Mouse (Mus musculus): ENCODE results near the gene Gm37240. TPM values are rescaled to one million over a fixed set of nuclear protein-coding genes. Genes with fewer than 3 reads are reported as not detected.
"Not testable (repeated sequence)": the region's sequence is repeated elsewhere in the genome, so short reads cannot be mapped to it uniquely, and the experiment has no call there.

Gene Gm37240
- polyA plus RNA-seq, 1 experiment = 1.0 TPM

GRCm38 (mm10) chr3:84883817-84884483 lies 1003.4 kb downstream of the Gm37240 start:
- 18% methylated on average over 11 of the region's 11 CpGs for WGBS
- Histone ChIP-seq H3K4me1 (ENCODE audit: control insufficient read depth, insufficient read depth, low read length) (peaks cover 2% of the 10 kb centered on the region; the same call in 1 of the 2 replicates), H3K27ac (ENCODE audit: control insufficient read depth, insufficient read depth, low read depth, low read length, poor library complexity) (no peak overlapping the region), H3K4me3 (replicated peaks; ENCODE audit: control insufficient read depth, low read depth, low read length) (no peak overlapping the region)
- no peak for TF ChIP-seq CTCF (IDR thresholded peaks at IDR 0.05; ENCODE audit: control insufficient read depth, insufficient read depth, low read length)
- TF ChIP-seq POLR2A (IDR thresholded peaks at IDR 0.05; ENCODE audit: borderline replicate concordance, control insufficient read depth, low read depth, low read length) = no peak

DNA sequence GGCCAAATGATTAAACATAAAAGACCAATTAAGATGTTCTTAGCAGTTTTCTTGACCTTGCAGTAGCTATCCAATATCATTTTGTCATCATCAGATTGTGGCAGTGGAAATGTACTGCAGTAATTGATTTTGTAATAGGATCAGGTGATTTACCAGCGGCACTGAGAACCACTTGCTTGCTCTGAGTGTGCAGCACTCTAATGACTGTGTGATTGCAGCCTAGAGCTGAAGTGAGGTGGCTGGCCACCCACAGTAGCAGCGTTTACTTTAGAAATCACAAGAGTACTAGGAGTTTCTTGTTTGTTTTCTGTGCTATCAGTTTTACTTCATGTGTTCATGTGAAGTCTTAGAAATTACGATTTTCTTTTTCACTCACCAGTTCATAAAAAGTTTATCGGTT lies 1011.1 kb downstream of the Gm37240 start:
- 80% methylated on average over 4 of the region's 4 CpGs for WGBS
- no peak overlapping the region for H3K27ac ChIP-seq (ENCODE audit: control insufficient read depth, insufficient read depth, low read depth, low read length, poor library complexity)
- H3K4me3 ChIP-seq (replicated peaks; ENCODE audit: control insufficient read depth, low read depth, low read length) = no peak overlapping the region
- TF ChIP-seq POLR2A (IDR thresholded peaks at IDR 0.05; ENCODE audit: borderline replicate concordance, control insufficient read depth, low read depth, low read length) = no peak
- TF ChIP-seq CTCF (IDR thresholded peaks at IDR 0.05; ENCODE audit: control insufficient read depth, insufficient read depth, low read length) = no peak
- no peaks in the 10 kb centered on the region for H3K4me1 ChIP-seq (ENCODE audit: control insufficient read depth, insufficient read depth, low read length)

DNA sequence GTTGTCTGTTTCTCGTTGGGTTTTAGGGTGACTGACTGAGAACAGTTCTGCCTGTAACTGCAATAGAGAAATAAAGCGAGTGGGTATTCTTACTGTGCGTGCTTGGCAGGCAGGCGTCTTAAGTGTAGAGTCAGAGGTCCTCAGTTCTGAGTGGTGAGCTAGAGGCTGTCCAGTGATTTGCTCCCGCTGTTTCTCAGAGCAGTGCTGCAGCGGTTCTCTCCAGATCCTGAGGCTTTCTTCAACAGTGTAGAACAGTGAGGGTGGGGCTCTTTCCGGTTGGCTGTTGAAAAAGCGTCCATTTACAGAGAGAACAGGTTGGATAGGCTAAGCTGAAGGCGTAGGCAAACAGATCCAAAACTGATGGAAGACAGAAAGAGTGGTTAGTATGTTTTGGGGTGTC lies 1012.0 kb downstream of the Gm37240 start:
- no peak overlapping the region for H3K27ac ChIP-seq (ENCODE audit: control insufficient read depth, insufficient read depth, low read depth, low read length, poor library complexity)
- no peak overlapping the region for H3K4me3 ChIP-seq (replicated peaks; ENCODE audit: control insufficient read depth, low read depth, low read length)
- TF ChIP-seq POLR2A (IDR thresholded peaks at IDR 0.05; ENCODE audit: borderline replicate concordance, control insufficient read depth, low read depth, low read length) (no peak), CTCF (IDR thresholded peaks at IDR 0.05; ENCODE audit: control insufficient read depth, insufficient read depth, low read length) (no peak)
- WGBS = 91% methylated on average over 9 of the region's 9 CpGs
- H3K4me1 ChIP-seq (ENCODE audit: control insufficient read depth, insufficient read depth, low read length) = no peaks in the 10 kb centered on the region

DNA sequence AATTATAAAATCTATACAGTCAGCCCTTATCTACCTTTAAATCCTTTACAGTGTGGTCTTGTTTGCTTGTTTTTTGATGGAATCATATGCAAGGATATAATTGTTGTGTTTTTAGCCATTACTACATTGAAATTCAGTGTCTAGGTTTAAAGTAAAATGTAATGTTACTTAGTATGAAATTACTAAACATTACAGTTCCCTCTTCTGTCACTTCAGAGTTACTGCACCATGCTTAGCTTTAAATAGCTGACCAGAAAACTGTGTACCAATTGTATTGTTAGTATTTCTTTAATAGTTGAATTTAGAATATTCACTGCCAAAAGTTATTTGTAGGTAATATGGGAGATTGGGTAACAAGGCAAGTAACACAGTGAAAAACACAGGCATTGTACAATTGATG lies 1017.2 kb downstream of the Gm37240 start:
- H3K27ac ChIP-seq (ENCODE audit: control insufficient read depth, insufficient read depth, low read depth, low read length, poor library complexity) = no peak overlapping the region
- TF ChIP-seq POLR2A (IDR thresholded peaks at IDR 0.05; ENCODE audit: borderline replicate concordance, control insufficient read depth, low read depth, low read length) (no peak), CTCF (IDR thresholded peaks at IDR 0.05; ENCODE audit: control insufficient read depth, insufficient read depth, low read length) (no peak)
- no peak overlapping the region for H3K4me3 ChIP-seq (replicated peaks; ENCODE audit: control insufficient read depth, low read depth, low read length)
- H3K4me1 ChIP-seq (ENCODE audit: control insufficient read depth, insufficient read depth, low read length) = no peaks in the 10 kb centered on the region

- 17% methylated on average over 1 of the region's 1 CpGs for WGBS
- Histone ChIP-seq H3K27ac (ENCODE audit: control insufficient read depth, insufficient read depth, low read depth, low read length, poor library complexity) (no peak overlapping the region), H3K4me3 (replicated peaks; ENCODE audit: control insufficient read depth, low read depth, low read length) (no peak overlapping the region), H3K4me1 (ENCODE audit: control insufficient read depth, insufficient read depth, low read length) (no peaks in the 10 kb centered on the region)
- no peak for TF ChIP-seq CTCF (IDR thresholded peaks at IDR 0.05; ENCODE audit: control insufficient read depth, insufficient read depth, low read length)
- no peak for TF ChIP-seq POLR2A (IDR thresholded peaks at IDR 0.05; ENCODE audit: borderline replicate concordance, control insufficient read depth, low read depth, low read length)
These were observed 1019.3 kb downstream of the Gm37240 start for GRCm38 (mm10) chr3:84867991-84868390.

GRCm38 (mm10) chr3:84867434-84867975 lies 1019.8 kb downstream of the Gm37240 start:
- H3K27ac ChIP-seq (ENCODE audit: control insufficient read depth, insufficient read depth, low read depth, low read length, poor library complexity) = no peak overlapping the region
- H3K4me3 ChIP-seq (replicated peaks; ENCODE audit: control insufficient read depth, low read depth, low read length) = no peak overlapping the region
- 71% methylated on average over 1 of the region's 1 CpGs for WGBS
- TF ChIP-seq POLR2A (IDR thresholded peaks at IDR 0.05; ENCODE audit: borderline replicate concordance, control insufficient read depth, low read depth, low read length) (no peak), CTCF (IDR thresholded peaks at IDR 0.05; ENCODE audit: control insufficient read depth, insufficient read depth, low read length) (no peak)
- no peaks in the 10 kb centered on the region for H3K4me1 ChIP-seq (ENCODE audit: control insufficient read depth, insufficient read depth, low read length)

DNA sequence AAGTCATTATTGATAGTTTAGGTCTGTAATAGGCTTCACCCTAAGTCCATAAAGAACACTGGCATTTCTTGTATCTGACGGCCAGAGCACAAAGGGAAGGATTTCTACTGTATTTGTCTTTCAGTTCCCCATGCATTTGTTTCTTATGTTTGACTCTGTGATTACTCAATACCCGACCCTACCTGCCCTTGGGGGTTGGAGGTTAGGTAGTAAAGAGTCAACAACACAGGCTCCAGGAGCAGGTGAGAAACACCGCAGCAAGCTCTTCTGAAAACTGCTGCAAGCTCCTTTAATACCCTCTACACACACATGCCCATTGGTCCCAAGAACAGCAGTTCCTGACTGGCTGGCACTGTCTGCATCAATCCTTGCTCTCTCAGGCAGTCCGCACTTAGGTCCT lies 1020.5 kb downstream of the Gm37240 start:
- 73% methylated on average over 4 of the region's 4 CpGs for WGBS
- no peak for TF ChIP-seq POLR2A (IDR thresholded peaks at IDR 0.05; ENCODE audit: borderline replicate concordance, control insufficient read depth, low read depth, low read length)
- no peak for TF ChIP-seq CTCF (IDR thresholded peaks at IDR 0.05; ENCODE audit: control insufficient read depth, insufficient read depth, low read length)
- Histone ChIP-seq H3K4me1 (ENCODE audit: control insufficient read depth, insufficient read depth, low read length) (no peaks in the 10 kb centered on the region), H3K27ac (ENCODE audit: control insufficient read depth, insufficient read depth, low read depth, low read length, poor library complexity) (no peak overlapping the region), H3K4me3 (replicated peaks; ENCODE audit: control insufficient read depth, low read depth, low read length) (no peak overlapping the region)

DNA sequence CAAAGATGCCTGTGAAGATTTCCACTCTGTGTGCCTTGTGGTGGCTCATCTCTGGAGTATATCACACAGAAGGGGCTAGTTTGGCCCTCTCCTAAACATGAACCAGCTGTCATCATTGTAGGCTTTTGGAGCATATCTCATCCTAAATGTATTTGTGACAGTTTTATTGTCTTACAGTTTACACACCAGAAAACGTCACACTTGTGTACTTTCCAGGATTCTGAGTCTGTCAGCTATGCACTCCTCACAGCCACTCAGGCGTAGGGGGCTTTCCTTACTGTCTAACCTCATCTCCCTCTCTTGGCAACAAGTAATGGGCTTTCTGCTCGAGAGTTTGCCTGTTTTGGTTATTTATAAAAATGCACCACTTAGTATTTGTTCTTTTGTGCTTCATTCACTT lies 1021.6 kb downstream of the Gm37240 start:
- Histone ChIP-seq H3K4me3 (replicated peaks; ENCODE audit: control insufficient read depth, low read depth, low read length) (no peak overlapping the region), H3K4me1 (ENCODE audit: control insufficient read depth, insufficient read depth, low read length) (no peaks in the 10 kb centered on the region), H3K27ac (ENCODE audit: control insufficient read depth, insufficient read depth, low read depth, low read length, poor library complexity) (no peak overlapping the region)
- no peak for TF ChIP-seq CTCF (IDR thresholded peaks at IDR 0.05; ENCODE audit: control insufficient read depth, insufficient read depth, low read length)
- no peak for TF ChIP-seq POLR2A (IDR thresholded peaks at IDR 0.05; ENCODE audit: borderline replicate concordance, control insufficient read depth, low read depth, low read length)
- whole genome bisulfite sequencing = 82% methylated on average over 3 of the region's 3 CpGs

DNA sequence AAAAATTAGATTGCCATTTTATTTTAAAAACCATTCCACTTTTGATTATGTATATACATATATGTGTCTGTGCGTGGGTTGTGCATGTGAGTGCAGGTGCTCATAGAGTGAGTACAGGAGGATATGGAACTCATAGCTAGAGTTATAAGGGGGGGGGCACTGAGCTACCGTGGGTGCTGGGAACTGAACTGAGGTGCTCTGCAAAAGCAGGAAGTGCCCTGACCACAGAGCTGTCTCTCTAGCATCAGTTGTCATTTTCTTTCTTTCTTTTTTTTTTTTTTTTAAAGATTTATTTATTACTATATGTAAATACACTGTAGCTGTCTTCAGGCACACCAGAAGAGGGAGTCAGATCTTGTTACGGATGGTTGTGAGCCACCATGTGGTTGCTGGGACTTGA lies 1025.5 kb downstream of the Gm37240 start:
- not testable (repeated sequence) for H3K27ac ChIP-seq (ENCODE audit: control insufficient read depth, insufficient read depth, low read depth, low read length, poor library complexity); H3K4me1 ChIP-seq (ENCODE audit: control insufficient read depth, insufficient read depth, low read length); H3K4me3 ChIP-seq (replicated peaks; ENCODE audit: control insufficient read depth, low read depth, low read length)
- 61% methylated on average over 3 of the region's 3 CpGs for WGBS
